Mouse (Mus musculus) thymus, postnatal 25 days (tissue): ENCODE results near the gene Hmgn2.
A peak's percentile ranks its signal among the peaks of the same experiment; 100 is the strongest.

Experiments
- DNase-seq: peaks from one replicate; pipeline ENCODE4 v3.0.0; 2022

Hmgn2 gene

DNA sequence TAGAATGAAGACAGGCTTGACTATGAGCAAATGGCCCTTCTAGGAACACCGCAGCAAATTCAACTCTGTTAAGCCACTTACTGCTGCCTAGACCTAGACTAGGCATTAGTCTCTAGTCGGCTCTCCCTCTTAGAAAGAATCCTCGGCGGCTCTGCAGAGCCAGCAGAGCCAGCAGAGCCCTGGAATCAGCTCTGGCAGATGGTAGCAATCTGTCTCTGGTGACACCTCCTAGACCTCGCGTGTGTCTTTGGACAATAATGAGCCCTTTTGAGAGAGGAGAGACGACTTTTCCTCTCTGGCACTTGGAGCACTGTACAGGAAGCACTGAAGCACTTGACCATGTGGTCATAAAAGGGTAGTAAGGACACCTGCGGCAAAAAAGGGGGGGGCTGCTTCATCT, 3.3 kb upstream of the Hmgn2 start:
- DNase-seq, result no peak

DNA sequence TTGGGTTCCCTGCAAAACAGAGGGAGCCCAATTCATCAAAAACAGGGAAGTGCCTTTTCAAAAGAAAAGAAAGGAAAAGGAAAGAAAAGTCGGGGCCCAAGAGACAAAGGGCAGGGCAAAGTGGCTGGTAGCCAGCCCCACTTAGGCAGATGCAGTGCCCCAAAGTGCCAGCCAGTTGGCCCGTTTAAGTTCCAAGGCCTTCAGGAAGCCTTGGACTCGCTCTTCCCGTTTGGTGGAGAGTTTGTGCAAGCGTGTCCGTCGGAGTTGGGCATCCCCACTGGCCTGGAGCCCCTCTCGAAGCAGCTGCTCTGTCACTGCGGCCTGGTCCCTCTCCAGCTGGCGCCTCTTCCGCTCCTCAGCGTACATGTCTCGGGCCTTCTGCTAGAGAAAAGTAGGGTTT, 2.4 kb upstream of the Hmgn2 start:
- no peak for DNase-seq

DNA sequence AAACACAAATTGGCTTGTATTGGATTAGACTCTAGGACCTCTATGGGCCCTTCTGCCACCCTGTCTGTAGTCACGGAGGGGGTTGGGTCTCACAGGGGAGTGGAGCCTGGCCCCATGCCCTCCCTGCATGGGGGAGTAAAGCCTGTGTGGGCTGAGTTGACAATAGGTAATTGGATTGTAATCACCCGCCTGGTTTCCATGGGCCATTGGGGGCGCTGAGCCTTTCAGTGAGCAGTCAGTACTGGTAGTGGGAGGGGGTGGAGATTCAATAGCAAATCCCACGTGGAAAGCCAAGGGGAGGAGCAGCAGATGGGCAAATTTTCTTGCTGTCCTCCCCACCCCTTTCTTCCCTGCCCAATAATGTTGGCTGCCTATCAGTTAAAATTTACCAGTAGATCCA, 1.7 kb upstream of the Hmgn2 start:
- no peak for DNase-seq

DNA sequence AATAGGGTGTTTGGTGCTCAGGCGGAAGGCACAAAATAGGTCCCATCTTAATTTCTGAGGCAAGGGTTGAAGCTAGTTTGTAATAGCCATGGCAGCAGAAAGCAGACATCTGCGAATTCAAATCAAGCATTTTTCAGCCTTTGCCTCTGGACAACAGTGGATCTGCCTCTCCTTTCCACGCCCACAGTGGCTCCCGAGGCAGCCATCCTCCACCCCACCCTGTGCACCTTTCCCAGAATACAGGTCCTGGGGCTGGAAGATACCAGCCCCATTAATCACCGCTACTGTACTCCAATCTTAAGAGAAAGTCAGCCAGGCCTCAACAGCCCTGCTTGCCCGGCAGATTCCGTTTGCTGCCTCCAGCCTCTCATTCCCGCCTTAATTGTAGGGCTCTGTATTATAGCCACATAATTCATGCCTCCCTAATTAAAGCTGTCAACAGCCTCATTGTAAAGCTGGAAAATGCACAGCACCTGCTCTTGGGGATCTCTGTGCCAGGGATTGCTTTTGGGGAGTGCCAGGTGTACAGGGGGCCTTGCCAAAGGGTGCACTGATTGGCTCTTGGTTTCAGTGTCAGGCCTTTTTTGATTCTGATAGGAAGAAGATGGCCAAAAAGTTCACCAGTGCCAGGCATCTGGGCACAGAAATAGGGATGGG, 792 bp upstream of the Hmgn2 start:
- no peak for DNase-seq

DNA sequence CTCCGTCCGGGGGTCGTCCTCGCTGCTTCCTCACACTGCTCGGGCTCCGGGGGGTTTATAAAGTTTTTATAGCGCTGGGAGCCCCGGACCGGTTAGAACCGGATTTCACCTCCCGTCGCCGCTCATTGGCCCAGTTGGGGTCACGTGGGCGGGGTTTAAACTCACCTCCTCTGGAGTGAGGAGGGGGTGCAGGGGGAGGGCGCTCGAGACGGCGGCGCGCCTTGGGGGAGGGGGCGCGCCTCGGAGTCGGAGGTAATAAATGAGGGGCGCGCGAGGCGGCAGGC, 642 bp downstream of the Hmgn2 start:
- DNase-seq, result peak; percentile 92

DNA sequence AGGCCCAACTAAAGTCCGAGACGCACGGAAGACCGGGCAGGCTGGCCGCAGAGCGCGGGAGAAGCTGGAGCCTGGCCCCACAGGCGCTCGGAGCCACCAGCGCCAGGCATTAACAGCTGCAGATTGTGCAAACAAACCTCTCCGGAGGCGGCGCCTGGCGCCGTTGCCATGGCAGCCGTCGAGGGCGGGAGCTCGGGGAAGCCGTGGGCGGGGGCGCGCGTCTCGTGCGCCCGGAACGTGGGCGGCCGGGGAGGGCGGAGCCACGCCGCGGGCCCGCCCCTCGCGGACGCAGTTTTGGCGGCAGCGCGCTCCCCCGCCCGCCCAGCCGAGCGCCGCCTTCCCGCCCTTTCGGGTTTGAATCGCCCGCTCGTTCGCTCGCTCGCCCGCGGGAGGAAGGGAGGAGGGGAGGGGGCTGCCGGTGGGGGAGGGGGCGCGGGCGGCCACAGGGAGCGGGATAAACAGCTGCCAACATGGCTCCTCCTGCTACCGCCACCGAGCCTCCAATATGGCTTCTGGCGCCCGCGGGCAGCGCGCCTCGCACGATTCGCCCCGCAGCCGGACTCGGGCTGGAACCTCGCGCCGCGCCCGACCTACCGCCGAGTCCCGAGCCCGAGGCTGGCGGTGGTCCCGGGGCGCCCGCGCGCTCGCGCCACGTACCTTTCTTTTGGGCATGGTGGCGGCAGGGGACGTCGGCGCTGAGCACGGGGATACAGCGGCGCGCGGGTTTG, 1.1 kb downstream of the Hmgn2 start:
- peak; percentile 99 for DNase-seq

DNA sequence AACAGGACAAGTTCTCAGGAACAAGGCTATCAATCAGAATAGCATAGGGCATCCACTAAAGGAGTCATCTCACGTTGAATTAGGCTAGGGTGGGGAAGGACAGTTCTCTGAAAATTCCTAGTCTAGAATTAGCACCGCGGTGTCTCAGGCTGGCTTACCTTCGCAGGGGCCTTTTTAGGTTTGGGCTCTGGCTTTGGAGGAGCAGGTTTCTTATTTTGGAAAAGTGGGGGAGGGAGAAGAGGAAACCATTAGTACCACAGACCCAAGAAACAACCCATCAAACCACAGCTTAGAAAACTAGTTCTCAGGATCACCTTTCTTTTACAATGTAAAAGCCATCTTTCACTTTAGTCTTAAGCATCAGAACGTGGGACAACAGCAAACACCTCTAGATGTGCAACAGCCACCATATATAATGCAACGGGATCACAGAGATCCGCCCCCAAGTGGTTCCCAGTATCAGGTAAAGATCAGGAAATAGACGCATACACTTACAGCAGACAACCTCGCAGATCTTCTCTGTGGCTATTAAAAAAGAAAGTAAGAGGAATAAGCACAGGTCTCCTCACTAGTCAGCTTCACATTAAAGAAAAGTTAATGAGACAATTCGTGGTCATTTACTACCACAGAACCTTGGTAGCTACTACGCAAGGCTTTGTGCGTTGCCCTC, 2.0 kb downstream of the Hmgn2 start:
- no peak for DNase-seq

DNA sequence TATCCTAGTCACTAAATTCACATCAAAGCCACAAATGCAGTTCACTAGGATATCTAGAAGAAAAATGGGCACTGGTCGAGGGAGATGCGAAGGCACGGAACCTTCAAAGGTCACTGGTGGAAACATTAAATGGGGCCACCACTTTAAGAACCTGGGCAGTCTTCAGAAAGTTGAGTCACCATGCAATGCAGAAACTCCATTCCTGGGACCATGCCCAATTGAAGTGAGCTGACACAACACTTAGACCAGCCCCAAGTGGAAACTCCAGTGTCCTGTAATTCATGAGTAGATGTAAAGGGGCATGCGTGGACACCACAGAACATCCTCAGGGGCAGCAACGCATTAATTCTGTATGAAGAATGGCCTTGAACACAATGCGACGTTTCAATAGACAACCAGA, 5.9 kb downstream of the Hmgn2 start:
- no peak for DNase-seq

DNA sequence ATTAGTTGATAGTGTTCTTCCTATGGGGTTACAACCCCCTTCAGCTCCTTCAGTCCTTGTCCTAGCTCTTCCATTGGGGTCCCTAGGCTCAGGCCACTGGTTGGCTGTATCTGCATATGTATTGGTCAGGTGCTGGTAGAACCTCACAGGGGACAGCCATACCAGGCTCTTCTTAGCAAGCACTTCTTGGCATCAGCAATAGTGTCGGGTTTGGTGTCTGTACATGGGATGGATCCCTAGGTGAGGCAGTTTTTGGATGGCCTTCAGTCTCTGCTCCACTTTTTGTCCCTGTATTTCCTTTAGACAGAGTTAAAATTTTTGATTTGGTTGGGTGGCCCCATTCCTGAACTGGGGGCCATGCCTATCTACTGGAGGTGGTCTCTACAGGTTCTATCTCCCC, 9.6 kb downstream of the Hmgn2 start:
- no peak for DNase-seq

DNA sequence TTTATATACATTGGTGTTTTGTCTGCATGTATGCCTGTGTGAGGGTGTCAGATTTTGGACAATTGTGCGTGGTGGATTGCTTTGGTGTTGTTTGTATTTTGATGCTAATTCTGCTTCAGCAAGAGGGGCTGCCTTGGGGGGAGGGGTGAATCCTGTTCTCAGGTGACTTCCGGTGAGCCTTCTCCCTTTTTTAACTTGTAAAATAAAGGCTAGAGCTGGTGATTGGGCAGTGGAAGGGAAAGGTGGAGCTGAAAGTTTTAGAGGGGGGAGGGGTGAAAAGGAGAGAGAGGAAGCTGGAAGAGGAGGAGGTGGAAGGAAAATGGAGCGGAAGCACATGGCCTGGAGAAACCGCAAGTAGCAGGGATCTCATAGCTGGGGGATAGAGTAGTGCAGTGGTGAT, 12.1 kb downstream of the Hmgn2 start:
- no peak for DNase-seq

DNA sequence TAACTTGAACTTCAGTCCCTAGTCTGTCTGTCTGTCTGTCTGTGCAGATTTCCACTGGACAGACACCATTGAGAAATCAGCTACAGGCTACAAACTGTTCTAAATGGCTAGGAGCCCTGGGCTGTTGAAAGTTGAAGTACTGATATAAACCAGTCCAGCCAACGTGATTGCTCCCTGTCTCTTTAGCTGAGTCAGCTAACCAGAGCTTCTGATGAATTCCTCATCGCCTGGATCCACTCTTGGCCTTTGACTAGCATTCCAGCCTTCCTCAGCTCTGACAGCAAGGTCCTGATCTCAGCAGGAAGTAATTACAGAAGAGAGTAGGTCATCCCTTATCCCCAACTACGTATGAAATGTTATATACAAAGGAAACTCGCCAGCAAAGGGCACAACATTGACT, 21.7 kb downstream of the Hmgn2 start:
- DNase-seq, result no peak

DNA sequence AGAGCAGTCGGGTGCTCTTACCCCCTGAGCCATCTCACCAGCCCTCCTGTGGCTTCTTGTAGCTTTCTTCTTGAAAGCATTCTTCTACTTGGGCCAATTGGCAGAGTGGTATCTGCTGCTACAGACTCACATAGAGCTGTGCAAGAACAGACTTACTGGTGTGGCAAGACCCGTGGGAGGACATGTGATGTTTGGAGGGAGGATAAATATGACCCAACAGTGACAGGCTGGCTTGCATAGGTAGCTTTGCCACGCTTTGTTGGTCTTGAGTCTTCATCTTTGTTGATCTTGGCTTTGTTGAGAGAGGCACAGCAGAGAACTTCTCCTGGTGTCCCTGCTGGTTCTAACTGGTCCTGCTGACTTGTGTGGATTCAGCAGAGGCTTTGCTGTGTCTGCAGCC, 24.7 kb downstream of the Hmgn2 start:
- DNase-seq, result no peak

DNA sequence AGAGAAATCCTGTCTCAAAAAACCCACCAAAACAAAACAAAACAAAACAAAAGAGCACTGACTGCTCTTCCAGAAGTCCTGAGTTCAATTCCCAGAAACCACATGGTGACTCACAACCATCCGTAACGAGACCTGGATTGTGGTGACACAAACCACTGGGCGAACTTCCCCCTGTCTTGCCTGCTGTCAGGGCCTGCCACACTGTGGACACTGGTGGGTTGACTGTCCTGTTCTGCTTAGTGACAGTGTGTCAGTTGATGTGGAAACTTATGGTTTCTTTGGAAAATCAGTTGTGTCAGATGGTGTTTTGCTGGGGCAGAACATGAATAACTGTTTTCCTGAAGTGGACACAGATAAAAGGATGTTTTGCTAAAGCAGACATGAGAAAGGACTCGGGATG, 25.8 kb downstream of the Hmgn2 start:
- DNase-seq, result no peak

DNA sequence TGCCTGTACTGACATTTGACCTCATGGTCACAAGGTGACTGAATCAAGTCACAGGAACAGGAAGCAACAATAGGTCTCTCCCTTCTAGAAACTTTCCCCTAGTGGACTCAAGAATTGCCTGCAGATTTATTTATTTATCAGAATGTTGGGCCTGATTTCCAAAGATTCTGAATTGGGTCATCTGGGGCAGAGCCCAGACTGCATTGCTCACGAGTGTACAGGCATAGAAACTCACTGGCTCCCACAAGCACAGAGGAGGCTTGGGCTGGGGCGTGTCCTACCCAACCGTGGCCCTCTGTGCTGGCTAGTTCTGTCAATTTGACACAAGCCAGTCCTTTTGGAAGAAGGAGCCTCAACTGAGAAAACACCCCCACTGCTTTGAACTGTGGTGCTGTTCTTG, 26.9 kb downstream of the Hmgn2 start:
- no peak for DNase-seq

DNA sequence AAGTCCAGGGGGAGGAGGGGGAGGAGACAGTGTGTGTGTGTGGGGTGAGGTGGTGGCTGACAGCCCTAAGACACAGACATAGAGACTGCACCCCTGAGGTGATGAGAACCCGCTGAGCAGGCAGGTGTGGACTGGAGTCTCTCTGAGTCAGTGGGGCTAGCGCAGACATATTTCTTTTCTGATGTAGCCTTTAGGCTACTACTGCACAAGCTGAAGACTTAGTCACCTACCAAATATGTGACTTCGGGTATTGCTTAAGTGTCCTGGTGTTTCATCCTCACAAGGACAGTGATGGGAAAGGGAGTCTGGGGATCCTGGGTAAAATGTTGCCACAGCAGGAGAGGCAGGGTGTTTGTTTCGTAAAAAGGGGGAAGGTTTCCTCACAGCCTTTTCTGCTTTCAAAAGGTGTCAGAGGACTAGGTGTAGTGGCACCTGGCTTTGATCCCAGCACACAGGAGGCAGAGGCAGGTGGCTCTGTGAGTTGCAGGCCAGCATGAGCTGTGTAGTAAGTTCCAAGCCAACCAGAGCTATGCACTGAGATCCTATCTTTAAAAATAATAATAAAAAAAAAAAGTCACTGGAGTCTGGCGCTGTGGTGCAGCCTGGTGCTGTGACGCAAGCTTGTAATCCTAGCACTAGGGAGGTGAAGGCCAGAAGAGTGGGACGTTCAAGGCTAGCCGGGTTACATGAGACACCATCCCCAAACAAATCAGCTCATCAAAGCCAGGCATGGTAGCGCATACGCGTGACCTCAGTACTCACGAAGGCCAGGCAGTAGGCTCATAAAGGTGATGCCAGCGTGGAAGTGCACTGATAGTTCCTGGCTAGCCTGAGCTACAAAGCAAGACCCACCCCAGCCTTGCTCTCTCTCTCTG, 27.8 kb downstream of the Hmgn2 start:
- no peak for DNase-seq

DNA sequence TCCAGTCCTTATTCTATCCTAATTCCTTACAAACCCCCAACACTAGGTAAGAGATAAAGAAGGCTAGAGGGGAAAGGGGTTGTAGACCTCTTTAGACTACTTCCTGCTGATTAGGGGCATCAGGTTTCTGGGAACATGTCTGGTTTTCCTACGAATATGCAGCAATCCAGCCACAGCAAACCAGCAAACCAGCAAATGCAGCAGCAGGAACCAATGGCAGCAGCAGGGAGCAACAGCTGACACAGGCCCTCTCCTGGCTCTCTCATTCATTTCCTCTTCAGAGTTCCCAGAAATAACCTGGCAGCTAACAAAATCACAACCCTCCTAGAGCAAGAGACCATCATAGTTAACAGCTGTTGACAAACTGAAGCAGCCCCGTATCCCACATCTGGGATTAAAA, 30.4 kb downstream of the Hmgn2 start:
- DNase-seq, result no peak

DNA sequence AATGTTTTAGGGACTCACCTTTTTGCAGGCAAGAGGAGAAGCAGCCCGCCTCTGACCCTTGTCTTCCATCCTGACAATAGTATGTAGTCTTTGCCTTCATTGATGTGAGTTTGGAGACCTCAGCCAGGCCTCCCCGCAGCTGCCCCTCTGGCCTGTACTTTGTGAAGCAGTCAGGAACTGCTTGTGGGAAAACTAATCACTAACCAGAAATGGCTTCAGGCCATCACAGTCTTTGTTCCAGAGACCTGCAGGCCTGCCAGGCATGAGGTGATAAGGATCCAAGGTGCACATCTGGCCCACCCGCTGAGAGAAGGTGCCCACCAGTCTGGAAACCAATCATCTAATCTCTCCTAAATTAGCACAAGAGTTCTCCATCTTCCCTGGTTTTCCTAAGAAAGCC, 36.7 kb downstream of the Hmgn2 start:
- DNase-seq, result no peak

DNA sequence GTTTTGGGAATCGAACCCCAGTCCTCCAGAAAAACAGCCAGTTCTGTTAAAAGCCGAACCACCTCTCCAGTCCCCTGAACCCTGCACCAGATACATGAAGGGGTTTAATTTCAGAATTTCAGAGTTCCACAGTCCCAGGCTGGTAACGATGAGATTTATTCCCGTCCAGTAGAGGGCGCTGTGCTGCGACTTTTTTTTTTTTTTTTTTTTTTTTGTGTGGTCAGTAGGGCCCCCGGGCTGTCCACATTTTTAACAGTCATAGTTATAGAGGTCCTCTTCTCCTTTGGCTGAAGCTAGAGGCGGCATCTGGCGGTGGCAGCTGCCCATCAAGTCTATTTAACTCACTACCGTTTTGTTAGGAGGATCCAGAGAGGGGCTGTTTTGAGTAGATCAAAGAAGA, 37.1 kb downstream of the Hmgn2 start:
- DNase-seq, result no peak

DNA sequence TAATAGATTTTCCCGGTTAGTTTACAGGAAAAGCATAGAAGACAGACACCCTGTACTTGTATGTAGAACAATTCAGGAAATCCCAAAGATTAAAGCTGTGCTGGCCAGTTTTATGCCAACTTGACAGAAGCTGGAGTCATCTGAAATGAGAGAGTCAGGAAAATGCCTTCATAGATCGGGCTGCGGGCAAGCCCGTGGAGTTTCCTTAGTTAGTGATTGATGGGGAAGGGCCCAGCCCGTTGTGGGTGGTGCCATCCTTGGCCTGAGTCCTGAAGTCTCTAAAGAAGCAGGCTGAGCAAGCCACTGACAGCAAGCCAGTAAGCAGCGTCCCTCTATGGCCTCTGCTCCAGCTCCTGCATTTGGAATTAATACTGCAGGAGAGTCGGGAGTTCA, 39.2 kb downstream of the Hmgn2 start:
- no peak for DNase-seq

DNA sequence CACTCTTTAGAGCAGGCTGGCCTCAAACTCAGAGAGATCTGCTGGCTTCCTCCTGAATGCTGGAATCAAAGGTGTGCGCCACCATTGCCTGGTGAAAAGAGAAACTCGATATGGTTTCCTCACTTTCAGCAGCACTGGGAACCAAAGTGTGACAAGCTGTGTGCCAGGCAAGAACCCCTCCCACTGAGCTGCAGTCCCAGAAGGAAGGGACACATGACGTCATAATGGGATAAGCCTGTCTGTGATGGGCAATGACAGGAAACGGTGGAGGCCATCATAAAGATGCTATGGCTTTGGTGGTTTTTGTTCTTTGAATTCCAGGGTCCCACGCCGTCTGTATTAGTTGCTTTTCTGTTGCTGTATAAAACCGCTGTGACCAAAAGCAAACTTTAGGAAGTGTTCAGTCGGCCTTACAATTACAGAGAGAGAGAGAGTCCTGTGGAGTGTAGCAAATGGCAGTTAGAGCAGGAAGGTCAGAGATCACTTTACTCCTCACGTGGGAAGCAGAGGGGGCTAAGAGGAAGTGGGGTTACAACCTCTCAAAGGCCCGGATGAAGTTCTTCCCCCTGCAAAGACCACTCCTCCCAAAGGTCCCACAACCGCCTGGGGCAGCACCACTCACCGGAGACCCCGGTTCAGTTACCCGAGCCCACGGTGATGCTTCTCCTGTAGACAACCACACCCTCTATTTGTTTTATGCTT, 39.7 kb downstream of the Hmgn2 start:
- DNase-seq, result peak; percentile 26

DNA sequence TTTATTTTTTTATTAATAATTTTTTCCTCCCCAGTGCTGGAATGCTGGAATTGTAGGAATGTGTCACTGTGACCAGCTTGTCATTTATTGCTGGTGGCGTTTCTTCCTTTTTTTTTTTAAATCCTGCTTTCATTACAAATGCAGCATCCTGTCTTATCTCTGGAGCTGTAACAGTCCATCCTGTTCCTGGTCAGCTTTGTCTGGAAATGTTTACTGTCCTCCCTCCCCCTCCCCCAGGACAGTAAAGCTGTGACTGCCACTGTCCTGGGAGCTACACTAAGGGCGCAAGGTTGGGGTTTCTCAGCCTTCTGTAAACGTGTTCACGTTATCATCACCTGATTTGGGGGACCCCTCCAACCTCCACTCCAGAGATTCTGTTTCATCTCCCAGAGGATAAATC, 43.2 kb downstream of the Hmgn2 start:
- no peak for DNase-seq

DNA sequence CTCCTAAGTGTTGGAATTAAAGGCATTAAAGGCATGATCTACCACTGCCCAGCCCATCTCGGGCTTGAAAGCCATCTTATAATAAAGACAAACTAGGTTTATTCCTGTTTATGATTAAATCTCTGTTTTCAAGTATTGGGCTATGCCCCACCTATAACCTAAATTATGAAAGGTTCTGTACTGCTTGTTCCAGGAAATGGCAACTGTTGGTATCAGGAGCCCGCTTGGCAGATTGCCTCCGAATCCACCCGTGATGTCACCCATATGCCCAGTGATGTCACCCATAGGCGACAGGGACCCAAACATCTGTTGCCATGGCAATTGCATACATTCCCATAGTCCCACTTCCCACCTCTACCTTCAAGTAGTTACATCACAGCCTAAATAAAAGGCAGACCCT, 44.7 kb downstream of the Hmgn2 start:
- DNase-seq, result no peak
